Mouse (Mus musculus) thymus, adult 2 months (tissue): ENCODE measurements at regions not wholly inside any gene's neighbourhood (a gene's known extent, or its start where the extent isn't known, plus 50 kb on each side); places are given as distances from the start of the nearest gene placed in this dataset.

Experiments used
- CTCF ChIP-seq: fragments of 200-500 bp; IDR thresholded peaks from 2 replicates; pipeline ENCODE4 v1.5.1; 2012; ENCODE audit warnings: mild to moderate bottlenecking, control low read depth, low read length, moderate library complexity, borderline replicate concordance; ENCODE audit not compliant: control insufficient read depth, poor library complexity, insufficient read depth; ENCODE audit errors: extremely low read depth
- POLR2A ChIP-seq: fragments of 200-500 bp; IDR thresholded peaks from 2 replicates; pipeline ENCODE4 v1.6.1; 2012; ENCODE audit warnings: mild to moderate bottlenecking, low read length, control low read depth, moderate library complexity; ENCODE audit not compliant: control insufficient read depth, poor library complexity, insufficient read depth; ENCODE audit errors: extremely low read depth

DNA sequence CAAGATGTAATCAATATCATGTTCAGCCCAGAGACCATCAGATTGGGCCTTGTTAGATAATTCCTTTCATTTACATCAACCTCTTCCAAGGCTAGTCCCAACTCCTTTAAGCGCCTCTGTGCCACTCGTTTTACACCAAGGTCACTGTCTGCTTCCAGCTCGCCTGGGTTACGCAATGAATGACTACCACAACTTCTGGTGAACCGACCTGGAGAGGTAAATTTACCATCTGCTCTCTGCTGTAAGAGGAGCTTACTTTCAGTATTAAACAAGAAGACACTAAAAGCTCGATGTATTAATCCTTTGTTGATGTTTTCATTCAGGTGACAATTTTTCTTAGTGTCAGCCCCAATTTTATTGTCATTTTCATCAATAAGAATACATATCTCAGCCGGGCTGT is 51.7 kb upstream of the Fam174b start:
- TF ChIP-seq CTCF (no peak), POLR2A (no peak)
